Mouse (Mus musculus): ENCODE measurements around the gene Hist1h4i. TPM values are rescaled to one million over a fixed set of nuclear protein-coding genes. Genes with fewer than 3 reads are reported as not detected.
"Not testable (repeated sequence)": the region's sequence is repeated elsewhere in the genome, so short reads cannot be mapped to it uniquely, and the experiment has no call there.

Gene Hist1h4i
- polyA plus RNA-seq, 1 experiment from 2014 or later = 15.7 TPM

DNA sequence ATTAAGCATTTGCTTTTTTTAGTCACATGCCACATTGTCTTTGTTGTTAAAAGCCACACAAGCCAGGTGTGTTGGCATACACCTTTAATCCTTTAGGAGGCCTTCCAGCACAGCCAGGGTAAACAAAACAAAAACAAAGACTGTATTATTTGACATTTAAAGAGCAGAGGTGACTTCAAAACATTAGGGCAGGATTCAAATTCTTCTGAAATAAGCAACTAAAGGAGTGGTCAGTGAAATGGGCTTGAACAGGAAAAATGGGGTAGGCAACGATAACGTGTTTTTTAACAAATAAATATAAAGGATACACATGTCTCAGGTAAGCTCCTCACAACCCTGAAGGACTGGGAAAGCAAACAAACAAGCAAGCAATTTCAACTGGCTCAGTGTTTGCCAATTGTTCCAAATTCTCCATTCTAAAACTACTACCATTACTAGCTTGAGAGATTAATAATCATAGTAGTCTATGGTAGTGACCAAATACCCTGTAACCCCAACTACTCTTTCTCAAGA is 1.2 kb downstream of the Hist1h4i start:
- peaks cover 15% of the 10 kb centered on the region for H3K4me1 ChIP-seq (ENCODE audit: control insufficient read depth, insufficient read depth, low read length)
- no peak for ATAC-seq (replicated peaks; ENCODE audit: insufficient number of reproducible peaks, low FRiP score, low TSS enrichment)
- no peaks in the 10 kb centered on the region for H3K36me3 ChIP-seq (ENCODE audit: control insufficient read depth, insufficient read depth, low read length)
- peak overlapping the region; percentile 39 for H3K4me3 ChIP-seq (ENCODE audit: low read depth, low read length)
- H3K27ac ChIP-seq (ENCODE audit: low read depth, low read length) = peak overlapping the region; percentile 95
- 12% methylated on average over 2 of the region's 2 CpGs for WGBS (ENCODE audit: insufficient replicate concordance)
- no peaks in the 10 kb centered on the region for H3K27me3 ChIP-seq (ENCODE audit: control insufficient read depth, insufficient read depth, low read length)
- peak overlapping the region; percentile 76 for H3K4me2 ChIP-seq
- no peaks in the 10 kb centered on the region for H3K9me3 ChIP-seq (replicated peaks; ENCODE audit: control insufficient read depth, low read length)
- peak overlapping the region; percentile 70; the same call in 1 of the 2 replicates for H3K9ac ChIP-seq (ENCODE audit: low read depth, low read length)

DNA sequence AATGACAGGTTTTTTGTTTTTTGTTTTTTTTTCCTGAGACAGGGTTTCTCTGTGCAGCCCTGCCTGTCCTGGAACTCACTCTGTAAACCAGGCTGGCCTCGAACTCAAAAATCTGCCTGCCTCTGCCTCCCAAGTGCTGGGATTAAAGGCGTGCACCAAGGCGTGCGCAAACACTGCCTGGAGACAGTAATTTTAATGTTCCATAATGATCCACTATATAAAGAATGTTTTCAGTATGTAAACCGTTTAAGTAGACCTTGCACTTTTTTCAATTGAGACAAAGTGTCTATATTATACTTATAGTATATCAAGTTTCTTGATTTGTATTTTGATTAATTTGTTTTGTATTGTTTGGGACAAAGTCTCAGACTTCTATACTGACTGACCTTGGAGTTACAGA is 1.8 kb downstream of the Hist1h4i start:
- H3K9ac ChIP-seq (ENCODE audit: low read depth, low read length) = no peak overlapping the region
- no peaks in the 10 kb centered on the region for H3K27me3 ChIP-seq (ENCODE audit: control insufficient read depth, insufficient read depth, low read length)
- H3K4me3 ChIP-seq (ENCODE audit: low read depth, low read length) = 0 out of 2 replicates have a peak overlapping the region, but pooled peaks have one; percentile 39
- H3K27ac ChIP-seq (ENCODE audit: low read depth, low read length) = no peak overlapping the region
- no peaks in the 10 kb centered on the region for H3K9me3 ChIP-seq (replicated peaks; ENCODE audit: control insufficient read depth, low read length)
- 63% methylated on average over 5 of the region's 5 CpGs for WGBS (ENCODE audit: insufficient replicate concordance)
- H3K36me3 ChIP-seq (ENCODE audit: control insufficient read depth, insufficient read depth, low read length) = no peaks in the 10 kb centered on the region
- peak overlapping the region; percentile 76 for H3K4me2 ChIP-seq
- peaks cover 15% of the 10 kb centered on the region for H3K4me1 ChIP-seq (ENCODE audit: control insufficient read depth, insufficient read depth, low read length)
- ATAC-seq (replicated peaks; ENCODE audit: insufficient number of reproducible peaks, low FRiP score, low TSS enrichment) = no peak

DNA sequence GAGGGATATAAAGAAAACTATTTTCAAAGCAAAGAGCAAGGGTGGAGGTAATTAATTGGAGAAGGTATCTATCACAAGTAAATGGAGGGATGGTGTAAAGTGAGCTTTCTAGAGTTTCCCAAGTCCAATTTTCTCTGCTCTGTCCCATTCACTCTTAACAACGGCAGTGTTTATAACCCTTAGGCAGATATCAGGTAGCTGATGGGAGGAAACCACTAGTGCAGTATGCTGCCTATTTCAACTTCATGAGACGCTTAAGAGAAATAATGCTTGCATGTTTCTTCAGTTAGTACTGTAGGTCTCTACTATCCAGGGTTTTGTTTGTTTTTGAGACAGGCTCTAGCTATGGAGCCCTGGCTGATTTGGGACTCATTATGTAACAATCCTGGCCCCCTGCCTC is 3.7 kb downstream of the Hist1h4i start:
- H3K9ac ChIP-seq (ENCODE audit: low read depth, low read length) = no peak overlapping the region
- H3K4me2 ChIP-seq = no peak overlapping the region
- H3K9me3 ChIP-seq (replicated peaks; ENCODE audit: control insufficient read depth, low read length) = no peaks in the 10 kb centered on the region
- ATAC-seq (replicated peaks; ENCODE audit: insufficient number of reproducible peaks, low FRiP score, low TSS enrichment) = no peak
- 68% methylated on average over 2 of the region's 2 CpGs for WGBS (ENCODE audit: insufficient replicate concordance)
- H3K27me3 ChIP-seq (ENCODE audit: control insufficient read depth, insufficient read depth, low read length) = no peaks in the 10 kb centered on the region
- no peak overlapping the region; the same call in 1 of the 2 replicates for H3K4me3 ChIP-seq (ENCODE audit: low read depth, low read length)
- H3K27ac ChIP-seq (ENCODE audit: low read depth, low read length) = no peak overlapping the region
- peaks cover 15% of the 10 kb centered on the region for H3K4me1 ChIP-seq (ENCODE audit: control insufficient read depth, insufficient read depth, low read length)
- no peaks in the 10 kb centered on the region for H3K36me3 ChIP-seq (ENCODE audit: control insufficient read depth, insufficient read depth, low read length)

DNA sequence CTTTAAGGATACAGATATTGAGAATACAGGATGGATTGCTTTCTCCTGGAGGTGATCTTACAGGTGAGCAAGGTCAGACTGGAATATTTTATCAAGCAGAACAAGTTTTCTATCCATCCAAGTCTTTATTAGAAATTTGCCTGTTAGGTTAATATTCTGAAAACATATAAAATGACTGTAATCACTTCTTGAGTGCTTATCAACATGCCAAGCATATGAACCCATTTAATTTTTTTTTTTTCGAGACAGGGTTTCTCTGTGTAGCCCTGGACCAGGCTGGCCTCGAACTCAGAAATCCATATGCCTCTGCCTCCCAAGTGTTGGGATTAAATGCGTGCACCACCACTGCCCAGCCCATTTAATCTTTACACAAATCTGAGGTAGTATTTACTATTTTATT is 4.2 kb downstream of the Hist1h4i start:
- Histone ChIP-seq H3K36me3 (ENCODE audit: control insufficient read depth, insufficient read depth, low read length) (no peaks in the 10 kb centered on the region), H3K27ac (ENCODE audit: low read depth, low read length) (peak overlapping the region; percentile 82; the same call in 1 of the 2 replicates), H3K27me3 (ENCODE audit: control insufficient read depth, insufficient read depth, low read length) (no peaks in the 10 kb centered on the region), H3K9ac (ENCODE audit: low read depth, low read length) (no peak overlapping the region; the same call in 1 of the 2 replicates), H3K9me3 (replicated peaks; ENCODE audit: control insufficient read depth, low read length) (no peaks in the 10 kb centered on the region), H3K4me3 (ENCODE audit: low read depth, low read length) (peak overlapping the region; percentile 43), H3K4me2 (peak overlapping the region; percentile 65), H3K4me1 (ENCODE audit: control insufficient read depth, insufficient read depth, low read length) (peaks cover 14% of the 10 kb centered on the region)
- 68% methylated on average over 3 of the region's 3 CpGs for WGBS (ENCODE audit: insufficient replicate concordance)
- no peak for ATAC-seq (replicated peaks; ENCODE audit: insufficient number of reproducible peaks, low FRiP score, low TSS enrichment)

DNA sequence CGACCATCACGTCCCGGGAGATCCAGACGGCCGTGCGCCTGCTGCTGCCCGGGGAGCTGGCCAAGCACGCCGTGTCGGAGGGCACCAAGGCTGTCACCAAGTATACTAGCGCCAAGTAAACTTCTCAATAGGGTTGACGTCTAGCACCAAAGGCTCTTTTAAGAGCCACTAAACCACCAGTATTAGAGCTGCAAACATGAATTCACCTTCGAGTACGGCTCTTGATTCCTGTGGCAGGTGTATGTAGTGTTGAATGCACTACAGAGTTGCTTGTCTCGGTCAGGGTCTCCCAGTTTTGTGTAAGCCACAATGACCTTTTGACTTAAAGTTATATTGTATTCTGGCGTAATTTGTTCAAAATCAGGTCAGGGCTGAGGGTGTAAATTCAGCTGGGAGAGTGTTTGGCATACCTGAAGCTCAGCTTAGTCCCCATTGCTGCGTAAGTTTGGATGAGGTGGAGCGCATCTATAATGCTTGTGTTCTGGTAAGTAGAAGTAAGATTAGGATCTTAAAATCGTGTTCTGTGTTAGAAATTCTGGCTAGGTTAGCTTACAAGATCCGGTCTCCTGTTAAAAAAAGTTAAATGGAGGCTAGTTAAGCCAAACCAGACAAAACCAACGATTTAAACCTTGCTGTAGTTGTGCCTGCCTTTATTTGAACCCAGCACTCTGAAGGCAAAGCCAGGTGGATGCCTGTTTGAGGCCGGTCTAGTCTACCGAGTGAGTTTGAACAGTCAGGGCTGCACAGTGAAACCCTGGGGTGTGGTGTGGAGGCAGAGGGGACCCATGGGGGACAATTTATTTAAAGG is 4.8 kb downstream of the Hist1h4i start:
- Histone ChIP-seq H3K27me3 (ENCODE audit: control insufficient read depth, insufficient read depth, low read length) (no peaks in the 10 kb centered on the region), H3K9me3 (replicated peaks; ENCODE audit: control insufficient read depth, low read length) (no peaks in the 10 kb centered on the region), H3K4me2 (peak overlapping the region; percentile 65), H3K4me3 (ENCODE audit: low read depth, low read length) (peak overlapping the region; percentile 43), H3K9ac (ENCODE audit: low read depth, low read length) (peak overlapping the region; percentile 54), H3K27ac (ENCODE audit: low read depth, low read length) (peak overlapping the region; percentile 82), H3K4me1 (ENCODE audit: control insufficient read depth, insufficient read depth, low read length) (peaks cover 12% of the 10 kb centered on the region), H3K36me3 (ENCODE audit: control insufficient read depth, insufficient read depth, low read length) (no peaks in the 10 kb centered on the region)
- 4% methylated on average over 18 of the region's 23 CpGs for WGBS (ENCODE audit: insufficient replicate concordance)
- peak; percentile 3; the same call in 1 of the 2 replicates for ATAC-seq (replicated peaks; ENCODE audit: insufficient number of reproducible peaks, low FRiP score, low TSS enrichment)

DNA sequence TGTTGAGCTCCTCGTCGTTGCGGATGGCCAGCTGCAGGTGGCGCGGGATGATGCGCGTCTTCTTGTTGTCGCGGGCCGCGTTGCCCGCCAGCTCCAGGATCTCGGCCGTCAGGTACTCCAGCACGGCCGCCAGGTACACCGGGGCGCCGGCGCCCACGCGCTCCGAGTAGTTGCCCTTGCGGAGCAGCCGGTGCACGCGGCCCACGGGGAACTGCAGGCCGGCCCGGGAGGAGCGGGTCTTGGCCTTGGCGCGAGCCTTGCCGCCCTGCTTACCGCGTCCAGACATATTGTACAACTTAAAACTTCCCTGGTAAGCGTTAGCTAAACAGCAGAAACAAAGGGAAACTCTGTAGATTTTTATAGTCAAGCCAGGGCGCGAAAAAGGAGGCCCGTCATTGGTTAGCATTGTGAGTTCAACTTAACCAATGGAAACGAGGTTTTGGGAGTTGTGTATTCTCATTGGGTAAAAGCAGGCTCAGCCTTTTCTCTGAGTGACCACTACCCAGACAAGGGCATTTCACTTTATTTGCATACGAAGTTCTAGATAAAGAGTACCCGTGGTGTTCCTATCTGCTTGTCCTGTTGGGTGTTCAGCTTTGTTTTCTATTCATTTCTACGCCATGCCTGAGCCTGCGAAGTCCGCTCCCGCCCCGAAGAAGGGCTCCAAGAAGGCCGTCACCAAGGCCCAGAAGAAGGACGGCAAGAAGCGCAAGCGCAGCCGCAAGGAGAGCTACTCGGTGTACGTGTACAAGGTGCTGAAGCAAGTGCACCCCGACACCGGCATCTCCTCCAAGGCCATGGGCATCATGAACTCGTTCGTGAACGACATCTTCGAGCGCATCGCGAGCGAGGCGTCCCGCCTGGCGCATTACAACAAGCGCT is 5.7 kb downstream of the Hist1h4i start, which contains the start of the genes Hist1h2ah and Hist1h2bk:
Hist1h2ah (minus strand) TSS at position 302 of the 882 bp plus-strand sequence.
Hist1h2bk (plus strand) TSS at position 604 of the 882 bp plus-strand sequence.
- peak within 1 kb of the TSS; percentile 83 for H3K9ac ChIP-seq (ENCODE audit: low read depth, low read length)
- H3K9me3 ChIP-seq (replicated peaks; ENCODE audit: control insufficient read depth, low read length); H3K36me3 ChIP-seq (ENCODE audit: control insufficient read depth, insufficient read depth, low read length); H3K27me3 ChIP-seq (ENCODE audit: control insufficient read depth, insufficient read depth, low read length); H3K4me1 ChIP-seq (ENCODE audit: control insufficient read depth, insufficient read depth, low read length): not testable (repeated sequence)
- peak within 1 kb of the TSS; percentile 82 for H3K27ac ChIP-seq (ENCODE audit: low read depth, low read length)
- 0% methylated on average over 21 of the region's 69 CpGs for WGBS (ENCODE audit: insufficient replicate concordance)
- ATAC-seq (replicated peaks; ENCODE audit: insufficient number of reproducible peaks, low FRiP score, low TSS enrichment) = peak; percentile 93
- peak within 1 kb of the TSS; percentile 43 for H3K4me3 ChIP-seq (ENCODE audit: low read depth, low read length)
- peak within 1 kb of the TSS; percentile 70 for H3K4me2 ChIP-seq

DNA sequence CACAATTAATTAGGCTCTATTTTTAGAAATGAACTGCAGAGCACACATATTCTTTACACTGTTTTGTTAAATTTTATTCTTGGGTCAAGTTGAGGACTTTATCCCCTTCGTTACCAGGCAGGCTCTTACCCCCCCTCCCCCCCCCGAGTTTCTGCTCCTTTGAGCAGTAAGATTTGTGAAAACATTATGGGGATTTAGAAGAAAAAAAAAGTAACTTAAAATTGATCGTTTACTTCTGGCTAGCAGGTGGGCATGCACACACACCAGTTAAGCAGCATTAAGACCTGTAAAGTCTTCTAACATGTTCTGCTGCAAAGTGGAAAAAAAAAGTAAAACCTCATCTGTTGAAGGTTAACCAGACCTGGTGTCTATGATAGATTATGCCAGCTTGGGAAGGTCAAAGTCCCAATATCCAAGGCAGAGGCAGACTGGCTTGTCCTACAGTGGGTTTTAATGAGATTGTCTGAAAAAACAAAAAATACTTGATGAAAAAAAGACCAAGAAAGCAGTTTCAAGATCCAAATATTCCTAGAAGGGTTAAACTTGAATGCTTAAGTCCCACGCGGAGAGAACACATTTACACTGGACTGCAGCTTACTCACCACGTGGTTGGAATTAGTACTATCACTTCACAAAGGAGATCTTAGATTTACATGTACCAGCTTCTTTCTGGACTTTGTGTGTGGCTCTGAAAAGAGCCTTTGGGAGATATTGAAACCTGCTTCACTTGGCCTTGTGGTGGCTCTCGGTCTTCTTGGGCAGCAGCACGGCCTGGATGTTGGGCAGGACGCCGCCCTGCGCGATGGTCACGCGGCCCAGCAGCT is 6.5 kb downstream of the Hist1h4i start:
- Histone ChIP-seq H3K4me2 (peak overlapping the region; percentile 70), H3K4me1 (ENCODE audit: control insufficient read depth, insufficient read depth, low read length) (peaks cover 2% of the 10 kb centered on the region; the same call in 1 of the 2 replicates), H3K9me3 (replicated peaks; ENCODE audit: control insufficient read depth, low read length) (no peaks in the 10 kb centered on the region), H3K27me3 (ENCODE audit: control insufficient read depth, insufficient read depth, low read length) (no peaks in the 10 kb centered on the region), H3K36me3 (ENCODE audit: control insufficient read depth, insufficient read depth, low read length) (no peaks in the 10 kb centered on the region), H3K27ac (ENCODE audit: low read depth, low read length) (peak overlapping the region; percentile 82), H3K4me3 (ENCODE audit: low read depth, low read length) (peak overlapping the region; percentile 43), H3K9ac (ENCODE audit: low read depth, low read length) (peak overlapping the region; percentile 83)
- WGBS (ENCODE audit: insufficient replicate concordance) = 3% methylated on average over 8 of the region's 14 CpGs
- ATAC-seq (replicated peaks; ENCODE audit: insufficient number of reproducible peaks, low FRiP score, low TSS enrichment) = peak; percentile 27

Measured in heart, embryonic 11.5 days (tissue).